Mouse (Mus musculus) fat pad, adult 2 months (tissue): ENCODE measurements around the gene Inpp5k.
"Not testable (repeated sequence)": the region's sequence is repeated elsewhere in the genome, so short reads cannot be mapped to it uniquely, and the experiment has no call there.

ENCODE experiments used
- DNase-seq: peaks from one replicate; pipeline ENCODE4 v3.0.0-alpha.2; 2011; ENCODE audit warnings: low read depth, low spot score; ENCODE audit errors: extremely low read depth

Inpp5k gene

DNA sequence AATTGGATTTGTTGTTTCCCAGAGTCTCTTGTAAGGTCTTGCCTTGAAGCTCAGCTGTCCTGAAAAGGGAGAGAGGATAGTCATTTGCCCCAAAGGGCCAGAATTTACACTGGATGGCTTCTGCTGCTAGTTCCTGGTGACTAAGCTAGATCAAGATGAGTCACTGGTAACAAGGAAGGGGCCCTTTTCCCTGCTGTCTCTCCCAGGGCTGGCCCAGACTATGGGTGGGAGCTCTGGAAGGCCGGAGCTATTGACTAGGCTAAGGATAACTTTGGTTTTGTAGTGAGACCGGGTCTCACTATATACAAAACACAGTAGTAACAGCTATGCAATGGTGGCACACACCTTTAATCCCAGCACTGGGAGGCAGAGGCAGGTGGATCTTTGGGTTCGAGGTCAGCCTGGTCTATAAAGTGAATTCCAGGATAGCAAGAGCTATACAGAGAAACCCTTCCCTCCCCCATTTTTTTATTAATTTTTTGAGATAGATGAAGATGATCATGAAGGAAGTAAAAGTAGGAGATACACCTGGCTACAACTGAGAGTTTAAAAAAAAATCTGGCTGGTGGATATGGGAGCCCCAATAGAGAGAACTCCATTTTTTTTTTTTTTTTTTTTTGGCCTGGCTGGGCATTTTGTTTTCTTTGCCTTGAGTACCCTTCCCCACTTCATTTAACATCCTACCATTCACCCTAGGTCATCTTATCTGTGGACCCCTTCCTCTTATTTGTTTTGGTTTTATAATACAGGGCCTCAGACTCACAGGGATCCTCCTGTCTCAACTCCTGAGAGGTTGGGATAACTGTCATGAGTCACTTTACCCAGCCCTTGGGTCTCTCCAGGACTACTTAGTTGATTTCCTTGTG lies 47.3 kb downstream of the Inpp5k start:
- DNase-seq, result no peak

DNA sequence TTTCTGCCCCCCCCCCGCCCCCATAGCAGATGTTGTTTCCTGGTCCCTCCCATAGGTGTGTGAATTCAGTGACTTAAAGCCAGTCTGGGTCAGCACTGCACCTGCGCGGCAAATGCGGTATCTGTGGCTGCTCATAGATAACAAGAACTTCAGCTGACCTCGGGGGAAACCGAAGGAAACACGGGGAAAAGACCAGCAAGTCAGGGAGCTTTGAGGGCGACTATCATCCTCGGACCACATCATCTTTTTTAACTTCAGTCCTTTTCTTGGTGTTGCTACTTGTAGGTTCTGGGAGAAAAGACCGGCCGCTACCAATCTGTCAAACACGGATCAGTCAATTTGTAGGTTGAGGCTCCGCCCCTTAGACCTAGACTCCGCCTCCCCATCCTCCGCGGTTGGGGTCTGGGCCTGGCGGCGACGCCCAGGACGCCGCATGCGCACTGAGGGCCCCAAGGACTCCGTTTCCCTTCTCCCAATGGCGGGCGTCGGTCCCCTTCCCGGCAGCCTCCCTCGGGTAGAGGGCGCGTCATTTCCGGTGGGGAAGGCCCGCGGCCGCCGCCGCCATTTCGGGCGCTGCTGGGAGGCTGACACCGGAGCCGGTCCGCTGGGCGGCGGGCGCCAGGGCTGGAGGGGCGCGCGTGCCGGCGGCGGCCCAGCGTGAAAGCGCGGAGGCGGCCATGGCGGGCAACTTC lies 48.1 kb downstream of the Inpp5k start, which contains the start of gene Crk:
Crk (plus strand) TSS at position 513 of the 692 bp plus-strand sequence.
- DNase-seq, result no peak

DNA sequence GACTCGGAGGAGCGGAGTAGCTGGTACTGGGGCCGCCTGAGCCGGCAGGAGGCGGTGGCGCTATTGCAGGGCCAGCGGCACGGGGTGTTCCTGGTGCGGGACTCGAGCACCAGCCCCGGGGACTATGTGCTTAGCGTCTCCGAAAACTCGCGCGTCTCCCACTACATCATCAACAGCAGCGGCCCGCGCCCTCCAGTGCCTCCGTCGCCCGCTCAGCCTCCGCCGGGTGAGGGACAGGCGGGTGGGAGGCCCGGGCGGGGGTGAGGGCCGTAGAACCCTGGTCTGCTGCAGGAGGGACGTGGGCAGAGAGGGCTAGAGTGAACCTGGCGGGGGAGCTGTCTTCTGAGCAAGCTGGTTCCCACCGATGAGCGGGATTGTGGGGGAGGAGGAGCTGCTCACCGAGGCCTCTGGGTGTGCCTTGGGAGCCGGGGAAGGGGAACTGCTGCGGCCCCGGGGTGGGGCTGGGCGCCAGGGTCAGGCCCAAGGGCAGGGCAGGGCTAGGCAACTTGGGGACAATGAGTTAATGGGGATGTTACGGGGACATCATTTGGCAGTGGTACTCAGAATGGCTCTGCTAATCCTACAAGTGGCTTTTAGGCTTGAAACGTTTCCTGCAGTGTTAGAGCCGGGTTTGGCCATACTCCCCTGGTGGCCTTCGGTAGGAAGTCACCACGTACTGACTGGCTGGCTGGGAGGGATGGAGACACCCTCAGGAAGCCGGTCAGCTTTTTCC lies 48.8 kb downstream of the Inpp5k start:
- no peak for DNase-seq

DNA sequence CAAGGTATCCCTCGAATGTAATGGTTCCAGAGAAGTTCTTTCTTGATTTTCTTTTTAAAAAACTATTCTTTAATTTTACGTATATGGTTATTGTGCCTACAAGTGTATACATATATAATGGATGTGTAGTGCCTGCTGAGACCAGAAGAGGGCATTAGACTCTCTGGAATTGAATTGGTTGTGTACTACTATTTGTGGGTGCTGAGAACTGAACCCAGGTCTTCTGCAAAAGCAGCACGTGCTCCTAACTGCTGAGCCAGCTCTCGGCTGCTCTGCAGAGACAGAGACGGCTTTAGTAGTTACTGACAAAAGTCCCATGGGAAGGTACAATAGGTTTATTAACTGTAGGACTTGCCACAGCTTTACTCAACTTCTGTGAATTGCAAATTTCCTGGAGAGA lies 53.7 kb downstream of the Inpp5k start:
- DNase-seq, result no peak

DNA sequence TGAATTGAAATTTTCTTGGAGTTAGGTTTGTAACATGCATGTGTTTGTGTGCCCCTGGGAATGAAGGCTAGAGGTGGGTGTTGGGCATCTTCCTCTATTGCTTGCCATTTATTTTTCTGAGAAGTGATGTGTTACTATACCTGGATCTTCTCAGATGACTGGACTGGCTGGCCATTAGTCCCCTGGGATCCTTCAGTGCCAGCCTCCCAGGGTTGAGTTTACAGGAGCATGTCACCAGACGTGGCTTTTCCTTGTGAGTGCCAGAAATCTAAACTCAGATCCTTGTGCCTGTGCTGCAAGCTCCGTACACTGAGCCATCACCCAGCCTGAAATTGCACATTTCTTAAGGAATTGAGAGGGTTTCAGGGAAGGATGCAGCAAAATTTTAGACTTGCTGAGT lies 54.2 kb downstream of the Inpp5k start:
- DNase-seq, result no peak

DNA sequence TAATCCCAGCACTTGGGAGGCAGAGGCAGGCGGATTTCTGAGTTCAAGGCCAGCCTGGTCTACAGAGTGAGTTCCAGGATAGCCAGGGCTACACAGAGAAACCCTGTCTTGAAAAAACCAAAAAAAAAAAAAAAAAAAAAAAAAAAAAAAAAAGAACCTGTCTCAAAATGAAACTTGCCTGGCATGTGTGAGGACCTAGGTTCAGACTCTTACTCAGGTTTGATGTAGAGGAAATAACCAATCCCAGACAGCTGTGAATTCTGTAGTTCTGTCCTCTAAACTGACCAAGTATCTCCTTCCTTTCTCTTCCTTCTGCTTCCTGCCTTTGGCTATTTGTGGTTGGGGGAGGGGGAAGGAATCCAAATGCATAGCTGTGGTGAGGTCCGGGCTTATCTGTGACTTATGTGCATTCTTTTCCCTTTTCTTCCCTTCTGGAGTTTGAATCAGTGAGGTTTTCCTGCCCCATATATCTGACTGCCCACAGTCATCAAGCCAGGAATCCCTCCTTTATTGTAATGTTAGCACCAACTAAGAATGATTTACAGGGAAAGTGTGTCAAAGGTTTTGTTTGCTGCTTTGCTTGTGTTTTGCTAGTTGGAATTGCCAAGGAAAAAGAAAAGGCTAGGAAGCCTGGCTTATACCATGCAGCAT lies 56.7 kb downstream of the Inpp5k start:
- no peak for DNase-seq

DNA sequence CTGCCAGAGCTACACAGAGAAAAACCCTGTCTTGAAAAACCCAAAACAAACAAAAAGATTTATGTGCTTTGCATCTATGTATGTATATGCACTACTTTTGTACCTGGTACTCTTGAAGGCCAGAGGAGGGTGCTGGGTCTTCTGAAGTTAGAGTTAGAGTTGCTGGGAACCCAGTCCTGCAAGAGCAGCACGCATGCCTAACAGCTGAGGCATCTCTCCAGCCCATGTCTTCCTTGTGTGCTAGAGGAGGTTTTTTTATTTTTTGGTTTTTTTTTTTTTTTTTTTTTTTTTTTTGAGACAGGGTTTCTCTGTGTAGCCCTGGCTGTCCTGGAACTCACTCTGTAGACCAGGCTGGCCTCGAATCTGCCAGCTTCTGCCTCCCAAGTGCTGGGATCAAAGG lies 57.3 kb downstream of the Inpp5k start:
- DNase-seq, result no peak

DNA sequence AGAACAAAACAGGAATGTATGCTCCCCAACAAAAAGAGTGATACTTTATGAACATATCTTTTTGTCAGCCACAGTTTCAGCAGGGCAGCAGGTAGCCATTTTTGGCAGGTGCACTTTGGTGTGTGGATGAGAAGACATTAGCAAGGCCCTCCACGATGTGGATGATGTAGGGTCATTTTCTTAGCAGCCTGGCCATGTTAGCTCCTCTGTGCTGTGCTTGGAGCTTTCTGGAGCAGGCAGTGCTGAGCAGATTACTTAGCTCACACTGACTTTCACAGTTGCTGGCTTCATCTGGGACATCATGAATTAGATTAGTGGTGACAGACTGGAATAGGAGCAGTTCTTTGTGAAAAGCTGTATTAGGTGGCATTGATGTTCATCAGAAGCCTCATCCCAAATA lies 59.2 kb downstream of the Inpp5k start:
- DNase-seq, result no peak

DNA sequence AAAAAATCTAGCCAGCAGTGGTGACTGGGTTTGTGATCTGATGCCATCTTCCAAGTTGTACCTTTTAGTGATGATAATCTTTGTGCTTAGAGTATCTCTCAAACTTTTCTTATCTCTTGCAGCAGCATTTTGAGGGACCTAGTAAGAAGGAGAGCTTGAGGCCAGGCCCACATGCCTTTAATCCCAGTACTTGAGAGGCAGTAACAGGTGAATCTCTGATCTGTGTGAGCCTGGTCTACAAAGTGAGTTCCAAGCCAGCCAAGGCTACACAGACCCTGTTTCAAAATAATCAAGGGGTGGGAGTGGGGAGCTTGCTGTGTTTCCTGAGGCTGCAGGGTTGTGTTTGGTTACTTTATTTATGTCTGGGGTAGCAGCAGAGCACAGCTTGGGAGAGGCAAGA lies 60.3 kb downstream of the Inpp5k start:
- no peak for DNase-seq

DNA sequence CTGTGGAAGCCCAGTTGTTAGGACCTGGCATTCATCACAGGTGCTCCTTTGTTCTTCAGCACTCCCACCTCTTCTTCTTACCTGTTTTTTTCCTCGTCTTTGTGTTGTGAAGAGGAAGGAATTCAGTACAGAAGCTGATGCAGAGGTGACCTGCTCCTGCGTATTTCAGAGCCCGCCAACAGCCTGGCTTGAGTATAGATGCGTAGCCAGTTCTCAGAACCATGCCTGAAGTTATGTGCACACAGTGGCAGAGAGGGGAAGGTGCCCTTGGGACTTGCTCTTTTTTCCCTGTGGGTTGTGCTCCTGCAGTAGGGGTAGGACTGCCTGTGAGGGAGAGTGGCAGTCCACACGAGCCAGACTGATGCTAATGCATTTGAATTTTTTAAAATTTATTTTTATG lies 62.8 kb downstream of the Inpp5k start:
- no peak for DNase-seq

DNA sequence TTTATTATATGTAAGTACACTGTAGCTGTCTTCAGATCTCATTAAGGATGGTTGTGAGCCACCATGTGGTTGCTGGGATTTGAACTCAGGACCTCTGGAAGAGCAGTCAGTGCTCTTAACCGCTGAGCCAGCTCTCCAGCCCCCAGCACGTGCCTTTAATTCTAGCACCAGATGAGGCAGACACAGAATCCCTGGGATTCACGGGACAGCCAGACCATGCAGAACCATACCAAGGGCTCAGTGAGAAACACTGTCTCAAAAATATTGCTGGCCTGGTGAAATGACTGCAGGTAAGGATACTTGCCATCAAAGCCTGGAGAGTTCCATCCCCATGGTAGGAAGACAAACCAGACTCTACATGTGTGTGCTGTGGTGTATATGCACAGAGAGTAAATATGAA lies 66.7 kb downstream of the Inpp5k start:
- not testable (repeated sequence) for DNase-seq
